Mouse (Mus musculus) limb, embryonic 10.5 days (tissue): ENCODE results near the gene Cobl. TPM values are rescaled to one million over a fixed set of nuclear protein-coding genes. Genes with fewer than 3 reads are reported as not detected.

Experiments used
- DNase-seq: peaks from one replicate; pipeline ENCODE4 v3.0.0-alpha.2; 2017; ENCODE audit warnings: low spot score
- H3K27ac ChIP-seq: fragments of 300-500 bp; sonication (generic); 2 replicates; pipeline ENCODE4 v1.5.1; 2016; ENCODE audit warnings: mild to moderate bottlenecking
- H3K27me3 ChIP-seq: fragments of 300-500 bp; sonication (generic); 2 replicates; pipeline ENCODE4 v1.6.1; 2016; ENCODE audit warnings: low read depth, mild to moderate bottlenecking; ENCODE audit not compliant: poor library complexity, severe bottlenecking
- H3K36me3 ChIP-seq: fragments of 300-500 bp; sonication (generic); 2 replicates; pipeline ENCODE4 v1.6.1; 2016; ENCODE audit warnings: mild to moderate bottlenecking, moderate library complexity
- H3K4me1 ChIP-seq: fragments of 300-500 bp; sonication (generic); 2 replicates; pipeline ENCODE4 v1.6.1; 2016
- H3K4me3 ChIP-seq: fragments of 300-500 bp; sonication (generic); 2 replicates; pipeline ENCODE4 v1.5.1; 2016; ENCODE audit warnings: mild to moderate bottlenecking, moderate library complexity
- H3K9me3 ChIP-seq: fragments of 300-500 bp; sonication (generic); replicated peaks from 2 replicates; pipeline ENCODE4 v1.6.1; 2016; ENCODE audit warnings: mild to moderate bottlenecking
- WGBS: fragments of 180-500 bp; shearing (Covaris S2); methylation state at CpG from one replicate; pipeline ENCODE4 v1.1.7; 2016; 5-methylcytosine and 5-hydroxymethylcytosine counted together
- polyA plus RNA-seq: library from polyadenylated mRNA; unstranded; fragments of >200 nt; fragmentation: Nextera tagmentation; extraction: Ambion mirVana; gene quantifications from 2 replicates; pipeline ENCODE4 v1.2.1, GENCODE M21; 2016

The Cobl gene
- polyA plus RNA-seq, 1 experiment from 2014 or later: 0.58 TPM

- Histone ChIP-seq H3K27me3 (no peaks in the 10 kb centered on the region), H3K4me3 (no peak overlapping the region), H3K9me3 (no peaks in the 10 kb centered on the region), H3K27ac (no peak overlapping the region), H3K4me1 (no peaks in the 10 kb centered on the region), H3K36me3 (no peaks in the 10 kb centered on the region)
- WGBS: 88% methylated on average over 3 of the region's 3 CpGs
- DNase-seq: no peak
Measured at GRCm38 (mm10) chr11:12435905-12436304, 28.9 kb downstream of the Cobl start.

- no peaks in the 10 kb centered on the region for H3K9me3 ChIP-seq
- H3K36me3 ChIP-seq: no peaks in the 10 kb centered on the region
- no peak overlapping the region for H3K4me3 ChIP-seq
- no peaks in the 10 kb centered on the region for H3K4me1 ChIP-seq
- H3K27me3 ChIP-seq: no peaks in the 10 kb centered on the region
- 53% methylated on average over 4 of the region's 4 CpGs for WGBS
- no peak overlapping the region for H3K27ac ChIP-seq
- DNase-seq: no peak
Measured at GRCm38 (mm10) chr11:12435018-12435417, 29.7 kb downstream of the Cobl start.

DNA sequence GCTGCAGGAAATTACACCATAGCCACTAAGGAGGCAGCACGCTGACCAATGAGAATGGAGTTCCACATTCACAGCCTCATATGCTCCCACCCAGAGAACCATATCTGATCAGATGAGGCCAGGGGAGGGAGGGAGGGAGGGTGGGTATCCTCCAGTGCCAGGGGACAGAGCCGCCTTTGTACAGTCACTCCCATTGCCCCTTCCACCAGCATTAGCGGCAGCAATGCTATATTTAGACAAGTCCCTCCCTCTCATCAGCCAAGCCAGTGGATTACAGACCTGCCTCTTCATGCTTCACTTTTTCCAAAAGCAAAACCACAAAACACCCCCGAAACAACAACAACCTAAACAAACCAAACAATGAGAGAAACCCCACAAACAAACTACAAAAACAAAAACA is 30.2 kb downstream of the Cobl start:
- WGBS: 60% methylated on average over 4 of the region's 4 CpGs

DNA sequence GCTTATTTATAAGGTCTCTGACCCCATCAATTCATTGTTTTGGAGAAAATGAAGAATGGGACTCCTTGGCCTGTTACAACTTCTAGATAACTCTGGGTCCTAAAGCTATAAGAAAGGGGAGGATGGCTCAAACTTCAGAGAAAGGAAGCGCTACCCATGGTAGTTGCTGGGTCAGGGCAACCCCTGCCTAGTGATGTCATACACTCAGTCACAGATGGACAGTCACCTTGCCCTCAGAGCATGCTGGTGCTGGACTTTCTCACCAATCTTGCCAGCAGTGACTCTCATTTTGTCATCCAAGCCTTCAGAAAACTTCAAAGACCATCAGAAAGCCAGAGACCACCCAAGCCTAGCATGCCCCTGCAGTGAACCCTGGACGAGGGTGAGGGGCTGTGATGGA is 32.8 kb downstream of the Cobl start:
- Histone ChIP-seq H3K9me3 (no peaks in the 10 kb centered on the region), H3K36me3 (no peaks in the 10 kb centered on the region), H3K4me3 (no peak overlapping the region), H3K27me3 (no peaks in the 10 kb centered on the region), H3K27ac (no peak overlapping the region), H3K4me1 (no peaks in the 10 kb centered on the region)
- no peak for DNase-seq
- 64% methylated on average over 2 of the region's 2 CpGs for WGBS

More for the DNA sequence above, 30.2 kb downstream of the Cobl start:
- Histone ChIP-seq H3K9me3 (no peaks in the 10 kb centered on the region), H3K27me3 (no peaks in the 10 kb centered on the region), H3K36me3 (no peaks in the 10 kb centered on the region), H3K4me3 (no peak overlapping the region), H3K4me1 (no peaks in the 10 kb centered on the region), H3K27ac (no peak overlapping the region)
- no peak for DNase-seq

GRCm38 (mm10) chr11:12430231-12431041 is 34.3 kb downstream of the Cobl start:
- Histone ChIP-seq H3K27me3 (no peaks in the 10 kb centered on the region), H3K36me3 (no peaks in the 10 kb centered on the region), H3K9me3 (no peaks in the 10 kb centered on the region), H3K27ac (no peak overlapping the region), H3K4me3 (no peak overlapping the region), H3K4me1 (no peaks in the 10 kb centered on the region)
- no peak for DNase-seq
- 54% methylated on average over 4 of the region's 4 CpGs for WGBS

DNA sequence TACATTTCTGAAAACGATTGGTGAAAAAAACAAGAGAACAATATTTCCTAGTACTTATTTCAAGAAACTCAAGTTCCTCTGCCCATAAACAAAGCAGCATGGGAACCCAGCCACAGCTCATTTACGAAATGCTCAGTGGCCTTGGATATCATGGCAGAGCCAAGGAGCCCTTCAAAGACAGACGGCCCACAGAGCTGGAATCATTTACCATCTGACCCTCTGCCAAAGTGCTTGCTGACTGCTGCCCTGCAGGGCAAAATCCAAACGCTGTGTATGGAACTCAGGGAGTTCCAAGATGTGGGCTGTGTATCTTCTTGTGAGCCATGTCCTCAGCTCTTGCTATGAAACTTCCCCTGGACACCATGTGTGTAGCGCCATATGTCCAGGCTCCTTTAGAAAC is 38.0 kb downstream of the Cobl start:
- Histone ChIP-seq H3K9me3 (no peaks in the 10 kb centered on the region), H3K36me3 (no peaks in the 10 kb centered on the region), H3K27me3 (no peaks in the 10 kb centered on the region), H3K4me1 (no peaks in the 10 kb centered on the region), H3K27ac (no peak overlapping the region), H3K4me3 (no peak overlapping the region)
- 80% methylated on average over 5 of the region's 5 CpGs for WGBS
- DNase-seq: no peak

GRCm38 (mm10) chr11:12424205-12424604 is 40.6 kb downstream of the Cobl start:
- Histone ChIP-seq H3K4me3 (no peak overlapping the region), H3K36me3 (no peaks in the 10 kb centered on the region), H3K9me3 (no peaks in the 10 kb centered on the region), H3K27ac (no peak overlapping the region), H3K4me1 (no peaks in the 10 kb centered on the region), H3K27me3 (no peaks in the 10 kb centered on the region)
- 84% methylated on average over 2 of the region's 2 CpGs for WGBS
- no peak for DNase-seq

DNA sequence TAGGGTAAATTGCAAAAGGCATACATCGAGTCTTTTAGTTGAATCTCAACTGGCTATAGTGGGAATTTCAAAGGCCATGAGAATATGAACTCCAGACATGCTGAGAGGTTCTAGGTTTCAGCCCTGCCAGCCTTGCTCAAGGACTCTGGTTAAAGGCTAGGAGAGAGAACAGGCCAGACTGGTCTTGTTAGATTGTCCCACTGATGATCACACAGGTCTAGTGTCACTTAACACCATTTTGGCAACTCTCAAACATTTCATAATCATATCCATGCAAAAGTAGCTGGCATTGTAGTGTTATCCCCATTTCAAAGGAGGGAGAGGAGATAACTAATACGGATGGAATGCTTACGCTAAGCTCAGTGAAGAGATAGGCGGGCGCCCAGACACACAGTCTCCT is 43.6 kb downstream of the Cobl start:
- no peak overlapping the region for H3K27ac ChIP-seq
- no peaks in the 10 kb centered on the region for H3K4me1 ChIP-seq
- H3K27me3 ChIP-seq: no peaks in the 10 kb centered on the region
- no peak overlapping the region for H3K4me3 ChIP-seq
- H3K36me3 ChIP-seq: no peaks in the 10 kb centered on the region
- H3K9me3 ChIP-seq: no peaks in the 10 kb centered on the region
- WGBS: 93% methylated on average over 5 of the region's 5 CpGs
- no peak for DNase-seq

DNA sequence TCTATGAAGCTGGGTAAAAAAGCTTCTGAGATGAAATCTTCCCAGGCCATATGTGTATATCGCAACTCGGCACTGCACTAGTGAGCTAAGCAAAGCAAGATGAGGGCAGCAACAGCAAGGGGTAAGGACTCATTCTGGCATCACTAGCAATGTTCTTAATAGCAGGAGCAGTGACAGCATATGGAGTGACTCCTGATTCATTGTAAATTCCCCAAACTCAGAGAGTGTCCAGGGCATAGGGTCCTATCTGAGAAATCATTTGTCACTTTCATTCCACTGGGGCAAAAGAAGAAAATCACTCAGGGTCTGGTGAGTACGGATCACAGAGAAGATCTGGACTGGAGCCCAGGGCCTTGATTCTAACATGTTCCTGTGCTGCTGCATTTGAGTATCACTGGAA is 44.6 kb downstream of the Cobl start:
- DNase-seq: no peak
- no peak overlapping the region for H3K27ac ChIP-seq
- H3K9me3 ChIP-seq: no peaks in the 10 kb centered on the region
- H3K36me3 ChIP-seq: no peaks in the 10 kb centered on the region
- H3K4me1 ChIP-seq: no peaks in the 10 kb centered on the region
- no peak overlapping the region for H3K4me3 ChIP-seq
- H3K27me3 ChIP-seq: no peaks in the 10 kb centered on the region
- 87% methylated on average over 3 of the region's 3 CpGs for WGBS

- H3K27ac ChIP-seq: no peak overlapping the region
- DNase-seq: no peak
- WGBS: 92% methylated on average over 7 of the region's 7 CpGs
Measured at GRCm38 (mm10) chr11:12416899-12417298, 47.9 kb downstream of the Cobl start.

DNA sequence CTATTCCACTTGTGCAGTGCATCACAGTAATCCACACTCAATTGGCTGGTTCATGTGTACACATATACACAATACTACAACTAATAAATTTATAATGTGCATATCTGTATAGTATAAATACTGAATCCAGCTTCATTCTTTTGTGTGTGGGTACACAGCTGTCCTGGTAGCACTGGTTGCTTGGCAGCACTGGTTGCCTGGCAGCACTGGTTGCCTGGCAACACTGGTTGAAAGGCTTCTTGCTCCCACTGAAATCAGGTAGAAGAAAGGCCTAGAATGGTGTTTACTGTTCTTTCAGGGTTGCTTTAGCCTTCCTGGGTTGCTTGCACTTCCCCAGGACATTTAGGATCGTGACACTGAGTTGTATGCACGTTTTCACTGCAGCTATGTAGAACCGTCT is 49.4 kb downstream of the Cobl start:
- H3K36me3 ChIP-seq: no peaks in the 10 kb centered on the region
- H3K27me3 ChIP-seq: no peaks in the 10 kb centered on the region
- H3K4me1 ChIP-seq: no peaks in the 10 kb centered on the region
- no peaks in the 10 kb centered on the region for H3K9me3 ChIP-seq
- no peak for DNase-seq
- no peak overlapping the region for H3K4me3 ChIP-seq
- H3K27ac ChIP-seq: no peak overlapping the region
- 71% methylated on average over 3 of the region's 3 CpGs for WGBS

More at GRCm38 (mm10) chr11:12416899-12417298, 47.9 kb downstream of the Cobl start:
- Histone ChIP-seq H3K27me3 (no peaks in the 10 kb centered on the region), H3K4me1 (no peaks in the 10 kb centered on the region), H3K4me3 (no peak overlapping the region), H3K9me3 (no peaks in the 10 kb centered on the region), H3K36me3 (no peaks in the 10 kb centered on the region)

- Histone ChIP-seq H3K27ac (no peak overlapping the region), H3K27me3 (no peaks in the 10 kb centered on the region), H3K4me3 (no peak overlapping the region), H3K9me3 (no peaks in the 10 kb centered on the region), H3K4me1 (no peaks in the 10 kb centered on the region), H3K36me3 (no peaks in the 10 kb centered on the region)
- DNase-seq: no peak
- 77% methylated on average over 1 of the region's 1 CpGs for WGBS
Measured at GRCm38 (mm10) chr11:12411950-12412349, 52.8 kb downstream of the Cobl start.

DNA sequence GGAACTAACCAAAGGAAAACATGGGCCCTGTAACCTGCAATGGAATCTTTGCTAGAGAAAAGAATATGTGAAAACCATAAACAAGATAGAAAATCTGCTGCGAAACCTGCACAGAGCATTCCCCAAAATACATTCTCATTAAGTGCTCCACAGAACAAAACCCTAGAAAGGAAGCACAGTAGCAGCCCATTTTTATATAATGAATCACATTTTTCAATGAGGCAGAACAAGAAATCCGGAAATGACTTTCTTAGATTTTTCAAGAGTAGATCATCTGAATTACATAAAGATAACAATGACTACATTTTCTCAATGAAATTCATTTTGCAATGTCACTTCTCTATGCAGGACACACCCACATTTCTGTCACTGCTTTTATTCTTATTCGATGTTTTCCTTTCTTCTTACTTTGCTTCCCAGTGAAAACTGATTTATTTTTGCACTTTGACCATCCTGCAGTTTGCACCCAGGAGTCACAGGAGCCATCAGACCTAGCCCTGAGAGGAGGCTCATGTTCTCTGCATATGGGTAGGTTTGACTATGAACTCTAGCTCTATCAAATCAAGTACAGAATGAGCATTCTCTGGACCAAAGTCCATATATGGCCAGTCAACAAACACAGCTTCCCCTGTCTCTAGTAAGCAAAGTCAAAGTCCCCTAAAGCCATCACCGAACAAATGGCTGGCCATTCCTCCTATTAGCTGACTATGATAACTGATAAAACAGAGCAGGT is 53.5 kb downstream of the Cobl start:
- Histone ChIP-seq H3K4me3 (no peak overlapping the region), H3K27me3 (no peaks in the 10 kb centered on the region), H3K27ac (no peak overlapping the region), H3K4me1 (no peaks in the 10 kb centered on the region), H3K9me3 (no peaks in the 10 kb centered on the region), H3K36me3 (no peaks in the 10 kb centered on the region)
- 95% methylated on average over 4 of the region's 4 CpGs for WGBS
- DNase-seq: no peak
